Mouse (Mus musculus) adrenal gland, postnatal 10 days (tissue): ENCODE data around the gene Pim1. TPM values are rescaled to one million over a fixed set of nuclear protein-coding genes. Genes with fewer than 3 reads are reported as not detected.

Experiments used
- DNase-seq: peaks from one replicate; pipeline ENCODE4 v3.0.0; 2021; ENCODE audit warnings: mixed read lengths
- total RNA-seq, 2 experiments: library from RNA; stranded (reverse); gene quantifications; 2 replicates each; pipeline ENCODE4 v1.2.3; 2021

The Pim1 gene
- total RNA-seq, 2 experiments from 2014 or later: 73.4 to 104 TPM

DNA sequence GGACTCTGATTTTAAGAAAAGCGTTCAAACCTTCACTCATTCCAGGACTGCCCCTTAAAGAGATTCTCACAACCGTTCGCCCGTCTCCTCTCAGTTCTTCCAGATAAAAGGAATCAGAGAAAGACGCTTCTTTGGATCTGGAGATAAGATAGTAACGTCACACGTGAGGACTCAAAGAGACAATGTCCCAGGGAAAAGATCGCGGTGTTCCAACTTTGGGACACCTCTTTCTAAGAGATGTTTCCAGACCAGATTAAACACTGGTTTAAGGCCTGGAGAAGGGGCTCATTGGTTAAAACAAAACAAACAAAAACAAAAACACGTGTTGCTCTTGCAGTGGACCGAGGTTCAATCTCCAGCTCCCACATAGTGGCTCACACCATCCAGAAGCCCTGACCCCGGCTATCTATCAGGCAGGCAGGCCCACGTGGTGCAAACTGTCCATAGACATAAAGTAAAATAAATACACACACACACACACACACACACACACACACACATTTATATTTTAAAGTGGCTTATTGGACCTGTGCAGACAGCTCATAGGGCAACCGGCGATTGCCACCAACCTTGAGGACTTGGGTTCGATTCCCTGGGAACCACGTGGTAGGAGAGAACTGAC lies 25.9 kb upstream of the Pim1 start:
- no peak for DNase-seq

DNA sequence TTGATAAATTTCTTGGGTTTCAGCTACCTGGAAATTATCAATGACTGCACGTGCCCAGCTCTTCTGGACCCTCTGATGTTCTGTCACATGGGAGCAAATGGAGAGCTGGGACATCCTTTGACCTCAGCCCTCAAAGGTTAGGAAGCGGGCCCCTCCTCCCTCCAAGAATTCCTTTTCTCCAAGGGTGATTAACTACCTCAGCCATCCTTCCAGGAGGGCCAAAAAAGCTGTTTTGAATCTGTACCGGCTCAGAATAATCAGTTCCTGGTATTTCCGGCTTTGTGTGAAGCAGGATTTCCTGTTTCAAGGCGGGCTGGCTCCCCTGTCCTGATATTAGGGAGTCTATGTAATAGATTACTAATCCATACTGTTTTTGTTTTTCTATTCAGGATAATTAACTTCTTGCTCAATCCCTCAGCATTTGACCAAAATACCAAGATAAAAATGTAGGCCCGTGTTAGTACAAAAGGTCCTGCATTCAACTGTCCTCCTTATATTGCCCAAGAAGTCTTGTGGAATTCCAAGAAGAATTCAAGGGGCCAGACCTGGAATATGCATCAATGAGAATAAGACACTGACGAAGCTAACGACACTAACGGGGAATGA lies 25.0 kb upstream of the Pim1 start:
- no peak for DNase-seq

DNA sequence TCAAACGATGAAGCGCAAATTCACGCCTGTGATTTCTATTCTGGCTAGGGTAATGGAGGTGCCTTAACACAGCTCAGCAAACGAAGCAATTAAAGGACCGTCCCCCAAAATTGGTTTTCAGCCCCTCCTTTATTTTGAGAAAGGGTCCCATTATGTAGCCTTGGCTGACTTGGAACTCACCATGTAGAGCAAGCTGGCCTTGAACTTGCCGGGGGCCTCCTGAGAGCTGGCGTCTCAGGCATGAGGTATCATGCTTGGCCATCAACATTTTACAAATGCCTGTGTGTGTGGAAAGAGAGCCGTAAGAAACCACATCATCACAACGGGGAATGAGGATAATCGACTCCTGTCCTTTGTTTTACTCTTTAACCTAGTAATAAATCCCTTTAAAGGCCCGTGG lies 23.5 kb upstream of the Pim1 start:
- DNase-seq: no peak

DNA sequence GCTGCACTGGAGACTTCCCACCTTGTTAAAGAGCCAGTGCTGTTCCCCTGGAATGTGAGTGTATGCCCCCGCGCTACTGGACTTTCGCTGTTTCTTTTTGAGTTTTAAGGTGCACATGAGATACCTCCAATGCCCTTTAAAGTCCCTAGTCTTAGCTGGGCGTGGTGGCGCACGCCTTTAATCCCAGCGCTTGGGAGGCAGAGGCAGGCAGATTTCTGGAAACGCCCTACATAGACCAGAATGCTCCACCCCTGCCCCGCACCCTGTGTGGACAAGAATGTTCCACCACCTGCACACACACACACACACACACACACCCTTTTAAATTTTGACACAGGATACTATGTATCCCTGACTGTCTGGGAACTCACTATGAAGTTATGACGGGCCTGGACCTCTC lies 17.1 kb upstream of the Pim1 start:
- DNase-seq: no peak

DNA sequence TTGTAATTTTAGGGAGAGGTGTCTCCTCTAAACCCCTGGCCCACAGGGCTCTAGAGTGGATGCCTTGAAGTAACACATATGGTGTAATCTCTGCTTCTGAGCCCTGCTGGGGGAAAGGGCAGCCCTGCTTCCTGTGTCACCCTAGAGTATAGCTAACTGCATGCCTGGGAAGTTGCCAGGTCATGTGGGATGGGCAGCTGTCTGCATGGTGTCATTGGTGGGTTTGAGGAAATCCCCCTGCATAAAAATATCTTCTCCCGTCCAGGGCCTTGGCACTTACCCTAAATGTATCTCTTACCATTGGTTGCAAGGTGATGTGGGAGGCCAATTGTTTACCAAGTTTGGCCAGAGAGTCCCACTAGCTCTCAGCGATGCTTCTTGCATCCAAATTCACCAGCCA lies 16.5 kb upstream of the Pim1 start:
- DNase-seq: no peak

DNA sequence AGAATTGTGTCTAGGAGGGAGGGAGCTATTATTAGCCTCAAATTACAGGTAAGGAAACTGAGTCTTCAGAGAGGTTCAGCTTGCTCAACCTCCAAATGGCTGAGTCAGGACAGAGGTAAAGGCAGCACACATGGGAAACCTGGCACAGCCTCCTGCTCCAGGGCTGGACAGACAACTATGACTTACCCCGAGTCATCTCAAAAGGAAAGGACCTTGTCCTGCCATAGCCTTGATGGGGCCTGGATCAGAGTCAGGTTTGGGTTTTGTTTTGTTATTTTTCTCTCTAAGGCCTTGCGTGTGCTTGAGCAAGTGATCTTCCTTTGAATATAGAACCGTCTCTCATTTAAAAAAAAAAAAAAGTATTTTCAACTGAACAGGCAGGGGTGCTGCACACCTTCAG lies 15.4 kb upstream of the Pim1 start:
- peak; percentile 53 for DNase-seq

DNA sequence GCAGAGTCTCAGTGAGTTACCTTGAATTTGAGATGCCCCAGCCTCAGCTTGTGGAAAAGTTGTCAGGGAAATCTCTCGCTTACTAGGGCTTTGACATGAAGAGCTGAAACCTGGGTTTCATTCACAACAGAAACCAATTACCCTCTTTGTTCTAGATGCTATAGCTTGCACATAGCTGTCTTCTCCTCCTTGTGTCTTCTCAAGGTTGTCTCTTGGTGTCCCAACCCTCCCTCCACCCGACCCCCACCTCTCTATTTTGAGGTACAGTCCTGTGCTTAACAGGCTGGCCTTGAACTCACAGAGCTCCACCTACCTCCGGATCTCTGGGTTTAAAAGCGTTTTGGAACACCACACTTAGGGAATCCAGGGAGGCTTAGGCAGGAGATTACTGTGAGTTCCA lies 14.1 kb upstream of the Pim1 start:
- no peak for DNase-seq

DNA sequence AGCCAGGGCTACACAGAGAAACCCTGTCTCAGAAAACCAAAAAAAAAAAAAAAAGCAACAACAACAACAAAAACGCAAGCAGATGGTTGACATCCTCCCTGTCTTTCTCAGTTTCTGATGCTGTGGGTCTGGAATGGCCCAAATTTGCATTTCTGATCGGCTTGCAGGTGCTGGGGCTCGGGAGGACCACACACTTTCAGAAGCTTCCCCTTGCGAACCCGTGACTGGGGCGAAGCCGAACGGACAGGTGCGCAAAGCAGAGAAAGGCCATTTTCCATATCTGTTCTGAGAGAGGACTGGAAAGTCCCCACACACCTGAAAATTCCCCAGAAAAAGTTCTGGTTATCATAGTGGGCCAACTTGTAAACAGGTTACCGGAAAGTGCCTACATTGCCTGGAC lies 13.2 kb upstream of the Pim1 start:
- DNase-seq: no peak

DNA sequence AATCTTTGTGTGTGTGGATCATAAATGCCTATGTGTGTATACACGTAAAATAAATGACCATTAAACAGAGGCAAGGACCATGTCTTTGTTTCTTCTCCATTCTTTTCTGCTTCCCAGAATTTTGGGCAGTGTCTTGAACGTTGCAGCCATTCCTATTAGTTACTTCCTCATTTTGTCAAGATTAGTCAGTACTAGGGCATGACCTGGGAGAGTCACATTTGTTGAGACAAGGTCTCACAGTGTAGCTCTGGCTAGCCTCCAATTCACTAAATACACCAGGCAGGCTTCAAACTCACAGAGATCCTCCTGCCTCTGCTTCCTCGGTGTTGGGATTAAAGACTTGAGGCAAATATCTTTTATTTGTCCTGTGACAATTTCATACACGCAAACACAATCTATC lies 12.3 kb upstream of the Pim1 start:
- no peak for DNase-seq

DNA sequence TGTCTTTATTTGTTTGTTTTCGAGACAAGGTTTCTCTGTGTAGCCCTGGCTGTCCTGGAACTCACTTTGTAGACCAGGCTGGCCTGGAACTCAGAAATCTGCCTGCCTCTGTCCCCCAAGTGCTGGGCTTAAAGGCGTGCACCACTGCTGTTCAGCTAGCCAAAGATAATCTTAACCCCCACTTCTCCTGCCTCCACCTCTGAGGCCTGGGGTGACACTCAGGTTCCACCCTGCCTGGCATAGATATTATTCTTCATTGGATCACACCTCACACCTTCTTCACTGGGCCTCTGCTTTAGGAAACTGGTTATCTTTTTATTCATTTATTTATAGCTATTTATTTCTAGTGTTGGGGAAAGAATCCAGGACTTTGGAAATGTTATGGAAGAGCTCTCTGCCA lies 10.3 kb upstream of the Pim1 start:
- no peak for DNase-seq

DNA sequence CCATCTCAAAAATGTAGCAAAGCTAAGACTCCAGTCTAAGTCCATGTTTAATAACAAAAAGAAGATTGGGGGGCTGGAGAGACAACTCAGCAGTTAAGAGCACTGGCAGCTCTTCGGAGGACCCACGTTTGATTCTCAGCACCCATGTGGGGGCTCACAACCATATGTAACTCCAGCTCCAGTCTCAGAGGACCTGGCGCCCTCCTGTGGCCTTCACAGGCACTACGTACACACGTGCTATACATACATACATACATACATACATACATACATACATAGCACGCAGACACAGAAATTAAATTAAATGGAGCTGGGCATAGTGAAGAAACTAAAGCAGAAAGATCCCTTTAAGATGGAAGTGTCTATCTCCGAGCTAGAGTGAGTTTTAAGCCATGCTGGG lies 7.9 kb upstream of the Pim1 start:
- DNase-seq: no peak

DNA sequence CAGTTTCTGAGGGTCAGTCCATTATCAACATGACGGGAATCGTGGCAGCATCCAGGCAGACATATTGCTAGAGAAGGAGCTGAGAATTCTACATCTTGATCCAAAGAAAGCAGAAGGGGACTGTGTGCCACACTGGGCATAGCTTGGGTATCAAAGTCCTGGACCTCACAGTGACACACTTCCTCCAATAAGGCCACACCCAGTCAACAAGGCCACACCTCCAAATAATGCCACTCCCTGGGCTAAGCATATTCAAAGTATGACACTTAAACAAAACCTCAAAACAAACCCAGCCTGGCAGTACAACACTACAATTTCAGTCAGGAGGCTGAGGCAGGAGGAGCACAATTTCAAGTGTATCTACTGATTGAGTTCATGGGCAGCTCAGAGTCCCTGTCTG lies 7.3 kb upstream of the Pim1 start:
- no peak for DNase-seq

DNA sequence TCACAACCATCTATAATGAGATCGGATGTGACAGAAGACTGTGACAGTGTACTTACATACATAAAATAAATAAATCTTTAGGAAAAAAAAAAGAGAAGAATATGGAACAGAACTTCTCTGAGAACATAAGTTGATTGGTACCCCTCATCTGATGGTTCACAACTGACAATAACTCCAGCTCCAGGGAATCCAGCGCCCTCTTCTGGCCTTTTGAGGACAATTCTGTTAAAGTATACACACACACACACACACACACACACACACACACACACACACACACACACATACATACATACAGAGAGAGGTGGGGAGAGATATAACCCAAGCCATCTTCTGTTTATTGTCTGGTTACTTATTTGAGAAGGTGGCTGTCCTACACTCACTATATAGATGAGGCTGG lies 6.1 kb upstream of the Pim1 start:
- no peak for DNase-seq

DNA sequence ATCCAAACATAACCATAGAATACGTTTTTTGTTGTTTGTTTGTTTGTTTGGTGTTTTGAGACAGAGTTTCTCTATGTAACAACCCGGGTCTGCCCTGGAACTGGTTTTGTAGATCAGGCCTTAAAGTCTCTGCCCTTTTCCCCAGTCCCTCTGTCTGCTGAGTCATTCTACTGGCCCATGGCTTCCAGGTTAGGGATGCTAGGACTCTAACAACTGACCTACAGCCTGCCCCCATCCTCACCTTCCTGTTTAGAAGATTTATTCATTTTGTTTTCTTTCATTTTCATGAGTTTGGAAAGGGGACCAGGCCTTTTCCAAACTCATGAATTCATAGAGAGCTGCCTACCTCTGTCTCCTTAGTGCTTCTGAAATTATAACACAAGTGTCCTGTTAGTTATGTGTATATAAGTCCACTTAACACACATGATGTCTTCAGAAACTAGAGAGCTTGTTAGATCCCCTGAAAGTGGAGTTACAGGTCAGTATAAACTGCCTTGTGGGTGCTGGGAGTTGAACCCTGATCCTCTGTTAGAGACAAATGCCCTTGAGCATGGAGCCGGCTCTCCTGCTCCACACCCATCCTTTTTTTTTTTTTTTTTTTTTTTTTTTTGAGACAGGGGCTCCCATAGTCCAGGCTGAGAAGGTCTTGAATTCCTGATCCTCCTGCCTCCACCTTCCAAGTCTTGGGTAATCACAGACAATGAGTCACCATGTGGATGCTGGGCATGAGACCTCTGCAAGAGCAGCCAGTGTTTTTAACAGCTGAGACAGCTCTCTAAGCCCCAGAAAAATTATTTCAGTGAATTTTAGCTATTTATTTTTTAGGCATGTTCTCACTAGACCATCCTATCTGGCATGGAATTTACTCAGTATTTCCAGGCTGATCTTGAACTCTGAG lies 5.0 kb upstream of the Pim1 start:
- no peak for DNase-seq

DNA sequence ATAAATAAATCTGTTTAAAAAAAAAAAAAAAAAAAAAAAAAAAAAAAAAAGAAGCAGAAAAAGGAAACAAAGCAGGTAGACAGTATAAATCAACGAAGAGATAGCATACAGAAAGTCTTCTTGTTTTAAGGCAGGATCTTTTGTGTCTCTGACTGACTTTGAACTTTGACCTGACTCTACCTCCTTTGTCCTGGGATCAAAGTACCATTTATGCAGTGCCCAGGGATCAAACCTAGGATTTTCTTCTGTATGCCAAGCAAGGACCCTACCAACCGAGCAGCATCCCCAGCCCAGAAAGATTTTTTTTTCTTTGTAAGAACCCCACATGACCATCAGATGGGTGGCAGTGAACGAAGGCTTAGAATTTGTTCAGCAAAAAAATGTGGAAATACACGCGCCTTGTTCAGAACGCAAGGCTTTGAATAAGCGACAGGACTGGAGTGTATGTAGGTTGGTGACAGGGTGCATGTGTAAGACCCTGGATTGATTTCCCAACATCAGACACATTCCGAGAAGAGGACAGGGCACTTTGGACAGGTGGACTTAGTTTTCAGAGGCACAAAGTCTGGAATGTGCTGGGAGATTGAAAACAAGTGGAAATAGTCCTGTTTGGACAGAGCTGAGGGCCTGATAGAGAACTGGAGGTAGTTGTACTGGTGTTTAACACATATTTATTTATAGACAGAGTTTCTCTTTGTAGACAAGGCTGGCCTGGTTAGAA lies 2.1 kb upstream of the Pim1 start:
- no peak for DNase-seq

DNA sequence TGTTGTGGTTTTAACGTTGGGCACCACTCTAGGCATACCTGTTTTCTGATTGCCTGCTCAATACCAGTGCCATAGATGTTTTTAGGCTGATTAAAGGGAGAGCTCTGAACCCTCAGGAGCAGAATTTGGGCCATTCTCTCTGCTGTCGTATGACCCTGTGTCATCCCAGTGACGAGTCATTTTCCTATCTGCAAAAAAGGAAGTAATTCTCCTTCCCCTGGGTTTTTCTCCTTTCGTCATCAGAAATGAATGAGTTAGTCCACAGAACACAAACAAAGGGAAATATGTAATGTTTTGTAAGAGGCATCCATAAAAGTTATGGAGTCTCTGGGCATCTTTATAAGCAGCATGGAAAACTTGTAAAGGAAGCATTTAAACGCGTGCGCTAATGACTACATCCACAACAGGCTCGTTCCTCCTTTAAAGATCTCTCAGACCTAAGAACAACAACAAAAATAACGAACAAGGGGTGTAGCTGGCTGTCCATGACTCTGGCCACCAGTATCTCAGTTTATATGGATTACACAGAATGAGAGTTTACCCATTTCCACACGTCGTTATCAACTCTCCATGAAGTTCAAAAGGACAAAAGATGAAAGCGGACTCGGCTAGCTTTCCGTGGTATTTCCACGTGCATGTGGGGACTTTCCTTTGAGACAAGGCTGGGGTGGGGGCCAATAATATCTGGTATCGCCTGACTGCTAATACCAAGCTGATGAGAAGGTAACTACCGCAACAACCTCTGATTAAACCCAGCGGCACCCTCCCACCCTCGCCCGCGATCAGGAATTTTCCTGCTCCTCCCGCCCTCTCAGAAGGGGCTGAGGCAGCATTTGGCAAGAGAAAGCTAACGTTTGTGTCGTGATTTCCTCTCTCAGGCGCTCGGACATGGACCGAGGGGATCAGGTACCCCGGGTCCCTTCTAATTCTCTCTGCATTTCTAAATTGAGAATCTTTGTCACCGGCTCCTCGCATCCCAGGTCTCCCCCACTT lies 1.3 kb upstream of the Pim1 start:
- peak; percentile 70 for DNase-seq

DNA sequence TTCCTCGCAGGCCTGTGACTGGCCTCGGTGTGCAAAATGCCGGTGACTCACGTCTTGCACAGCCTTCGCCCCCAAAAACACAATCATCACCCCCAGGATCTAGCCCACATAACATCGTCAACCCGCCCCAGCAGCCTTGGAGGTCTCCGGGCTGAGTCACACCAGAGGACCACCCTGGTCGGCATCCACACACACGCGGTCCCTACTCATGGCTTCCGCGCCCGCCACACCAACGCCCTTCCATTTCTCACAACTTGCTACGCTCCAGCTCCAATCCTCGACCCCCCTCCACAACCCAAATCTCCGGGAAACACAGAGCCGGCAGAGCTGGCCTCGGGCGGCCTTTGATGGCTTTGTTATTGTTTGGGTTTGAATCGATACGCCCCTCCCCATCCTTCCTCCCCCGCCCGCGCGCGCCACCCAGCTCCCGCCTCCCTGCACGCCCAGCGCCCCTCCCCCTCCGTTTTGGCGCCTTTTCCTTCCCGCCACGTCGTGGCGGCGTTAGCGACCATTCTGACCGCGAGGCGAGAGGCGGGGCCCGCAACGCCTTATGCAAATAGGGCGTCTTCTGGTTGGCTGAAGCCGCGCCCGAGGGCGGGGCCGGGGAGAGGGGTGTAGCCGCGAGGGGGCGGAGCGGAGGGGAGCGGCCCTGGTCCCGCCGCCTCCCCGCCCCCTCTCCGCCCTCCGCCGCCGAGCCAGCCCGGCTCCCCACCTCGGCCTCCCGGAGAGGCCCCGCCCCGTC lies 411 bp upstream of the Pim1 start:
- peak; percentile 100 for DNase-seq

DNA sequence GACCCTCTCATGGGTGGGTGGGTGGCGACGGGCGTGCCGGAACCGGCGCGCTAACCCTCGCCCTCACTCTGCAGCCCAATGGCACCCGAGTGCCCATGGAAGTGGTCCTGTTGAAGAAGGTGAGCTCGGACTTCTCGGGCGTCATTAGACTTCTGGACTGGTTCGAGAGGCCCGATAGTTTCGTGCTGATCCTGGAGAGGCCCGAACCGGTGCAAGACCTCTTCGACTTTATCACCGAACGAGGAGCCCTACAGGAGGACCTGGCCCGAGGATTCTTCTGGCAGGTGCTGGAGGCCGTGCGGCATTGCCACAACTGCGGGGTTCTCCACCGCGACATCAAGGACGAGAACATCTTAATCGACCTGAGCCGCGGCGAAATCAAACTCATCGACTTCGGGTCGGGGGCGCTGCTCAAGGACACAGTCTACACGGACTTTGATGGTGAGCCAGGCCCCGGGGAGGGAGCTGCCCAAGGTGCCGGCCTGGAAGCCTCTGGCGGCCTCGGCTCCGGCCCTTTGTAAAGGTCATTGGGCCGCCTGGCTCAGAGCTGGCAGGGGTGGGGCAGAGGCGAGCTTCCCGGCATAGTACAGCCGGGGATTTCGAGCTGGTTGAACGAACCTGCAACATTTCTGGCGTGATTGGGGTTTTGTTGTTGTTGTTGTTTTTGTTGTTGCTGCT lies 1.2 kb downstream of the Pim1 start:
- DNase-seq: peak; percentile 84

DNA sequence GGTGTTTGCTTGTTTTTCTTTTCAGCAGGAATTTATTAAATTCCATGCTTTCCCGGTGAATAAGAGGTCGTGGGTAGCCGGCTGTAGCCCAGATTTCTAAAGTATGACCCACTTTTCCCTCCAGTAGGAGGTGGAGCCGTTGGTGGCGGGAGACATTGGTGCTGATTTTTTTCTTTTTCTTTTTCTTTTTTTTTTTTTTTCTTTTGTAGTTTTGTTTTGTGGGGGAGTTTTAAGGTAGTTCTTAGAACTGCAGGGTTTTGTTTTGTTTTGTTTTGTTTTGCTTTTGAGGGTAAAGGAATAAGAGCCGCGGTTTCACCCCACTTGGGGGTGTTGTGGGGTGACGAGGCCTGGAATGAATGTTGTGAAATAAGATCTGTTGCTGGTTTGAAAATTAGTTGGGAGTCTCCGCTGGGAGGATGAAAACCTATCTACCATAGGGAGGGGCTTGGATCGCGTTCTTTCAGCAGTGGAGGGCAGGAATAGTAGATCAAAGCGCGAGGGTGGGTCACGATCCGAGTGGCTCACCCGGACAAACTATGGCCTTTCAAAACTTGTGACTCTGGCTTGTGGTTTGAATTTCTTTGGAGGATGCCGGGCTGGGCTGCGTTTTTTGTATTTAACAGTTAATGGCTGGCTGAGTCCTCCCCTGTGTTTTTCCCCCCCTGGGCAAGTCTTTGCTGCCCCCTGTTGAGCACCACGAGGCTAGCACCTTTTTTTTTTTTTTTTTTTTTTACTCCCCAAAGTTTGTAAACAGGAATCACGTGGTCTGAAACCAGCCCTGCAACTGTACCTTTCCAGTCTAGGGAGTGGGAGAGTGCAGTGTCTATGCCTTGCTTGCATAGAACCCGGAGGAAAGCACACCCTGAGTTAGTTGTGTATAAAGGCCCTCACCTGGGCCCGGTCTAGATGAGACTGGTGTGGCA lies 2.0 kb downstream of the Pim1 start:
- peak; percentile 74 for DNase-seq
